Mouse (Mus musculus) midbrain, embryonic 13.5 days (tissue): Measurements from ENCODE around the gene Cdc42ep1. TPM values are rescaled to one million over a fixed set of nuclear protein-coding genes. Genes with fewer than 3 reads are reported as not detected.
A peak's percentile ranks its signal among the peaks of the same experiment; 100 is the strongest.

Experiments used
- ATAC-seq: fragments of 200-750 bp; cut with Nextera tagmentation; 2 replicates; pipeline ENCODE4 v1.8.0; 2017; ENCODE audit warnings: mild to moderate bottlenecking, moderate TSS enrichment, moderate library complexity
- H3K27ac ChIP-seq: fragments of 300-500 bp; sonication (generic); 2 replicates; pipeline ENCODE4 v1.5.1; 2015; ENCODE audit warnings: inconsistent platforms, mild to moderate bottlenecking, moderate library complexity
- H3K27me3 ChIP-seq: fragments of 300-500 bp; sonication (generic); 2 replicates; pipeline ENCODE4 v1.6.1; 2015; ENCODE audit warnings: mild to moderate bottlenecking, inconsistent platforms
- H3K36me3 ChIP-seq: fragments of 300-500 bp; sonication (generic); 2 replicates; pipeline ENCODE4 v1.6.1; 2015; ENCODE audit warnings: mild to moderate bottlenecking, inconsistent platforms
- H3K4me1 ChIP-seq: fragments of 300-500 bp; sonication (generic); replicated peaks from 2 replicates; pipeline ENCODE4 v1.6.1; 2015; ENCODE audit warnings: inconsistent platforms
- H3K4me2 ChIP-seq: fragments of 300-500 bp; sonication (generic); replicated peaks from 2 replicates; pipeline ENCODE4 v1.6.1; 2015; ENCODE audit warnings: moderate library complexity, mild to moderate bottlenecking, inconsistent platforms
- H3K4me3 ChIP-seq: fragments of 300-500 bp; sonication (generic); replicated peaks from 2 replicates; pipeline ENCODE4 v1.5.1; 2015; ENCODE audit warnings: mild to moderate bottlenecking, inconsistent platforms
- H3K9ac ChIP-seq: fragments of 300-500 bp; sonication (generic); replicated peaks from 2 replicates; pipeline ENCODE4 v1.6.1; 2015; ENCODE audit warnings: mild to moderate bottlenecking, inconsistent platforms
- H3K9me3 ChIP-seq: fragments of 300-500 bp; sonication (generic); 2 replicates; pipeline ENCODE4 v1.6.1; 2016; ENCODE audit warnings: mild to moderate bottlenecking, inconsistent platforms
- WGBS: fragments of 180-500 bp; shearing (Covaris S2); methylation state at CpG from one replicate; pipeline ENCODE4 v1.1.7; 2015; 5-methylcytosine and 5-hydroxymethylcytosine counted together
- polyA plus RNA-seq: library from polyadenylated mRNA; unstranded; fragments of >200 nt; fragmentation: Nextera tagmentation; extraction: Ambion mirVana; gene quantifications from 2 replicates; pipeline ENCODE4 v1.2.1, GENCODE M21; 2015

Cdc42ep1 gene
- polyA plus RNA-seq, 1 experiment from 2014 or later: 8.5 TPM

DNA sequence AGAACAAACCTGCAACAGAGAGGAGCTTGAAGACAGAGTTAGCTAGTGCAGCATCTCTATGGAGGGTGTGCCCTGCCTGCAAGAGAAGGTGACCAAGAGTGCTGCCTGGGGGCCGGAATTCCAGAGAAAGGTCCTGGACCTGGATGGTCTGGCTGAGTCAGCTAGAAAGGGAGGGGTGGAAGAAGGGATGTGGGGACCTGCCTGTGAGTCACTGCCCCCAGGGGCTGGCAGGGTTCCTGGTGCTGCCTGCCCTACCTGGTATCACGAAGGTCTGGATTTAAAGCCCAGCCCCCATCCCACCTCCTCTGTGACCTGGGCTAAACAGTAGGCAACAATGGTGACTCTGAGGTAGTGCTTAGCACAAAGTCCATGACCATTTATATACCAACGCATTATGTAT lies 35.3 kb upstream of the Cdc42ep1 start:
- no peak for ATAC-seq
- WGBS: 82% methylated on average over 3 of the region's 3 CpGs
- H3K4me1 ChIP-seq: peaks cover 23% of the 10 kb centered on the region
- no peaks in the 10 kb centered on the region for H3K9me3 ChIP-seq
- H3K27me3 ChIP-seq: peaks cover 52% of the 10 kb centered on the region
- no peaks in the 10 kb centered on the region for H3K36me3 ChIP-seq
- H3K9ac ChIP-seq: no peak overlapping the region
- H3K27ac ChIP-seq: no peak overlapping the region
- H3K4me3 ChIP-seq: no peak overlapping the region
- H3K4me2 ChIP-seq: no peak overlapping the region

DNA sequence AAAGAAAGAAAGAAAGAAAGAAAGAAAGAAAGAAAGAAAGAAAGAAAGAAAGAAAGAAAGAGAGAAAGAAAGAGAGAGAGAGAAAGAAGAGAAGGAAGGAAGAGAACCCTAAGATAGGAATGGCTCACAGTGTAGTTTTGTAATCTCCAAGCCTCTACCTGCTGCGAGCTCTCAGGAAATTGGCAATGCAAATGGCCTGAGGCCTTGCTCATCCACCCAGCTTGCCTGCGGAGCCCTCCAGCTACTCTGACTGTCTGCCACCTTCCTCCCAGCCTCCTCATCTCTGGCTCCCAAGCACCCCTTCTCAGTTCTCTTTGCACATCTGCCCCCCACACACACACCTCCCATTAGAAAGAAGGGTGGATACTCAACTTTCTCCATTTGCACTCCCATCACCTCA lies 33.4 kb upstream of the Cdc42ep1 start:
- H3K4me2 ChIP-seq: no peak overlapping the region
- H3K27me3 ChIP-seq: peaks cover 33% of the 10 kb centered on the region
- no peaks in the 10 kb centered on the region for H3K9me3 ChIP-seq
- H3K4me3 ChIP-seq: no peak overlapping the region
- peaks cover 5% of the 10 kb centered on the region for H3K4me1 ChIP-seq
- H3K36me3 ChIP-seq: no peaks in the 10 kb centered on the region
- no peak for ATAC-seq
- no peak overlapping the region for H3K9ac ChIP-seq
- H3K27ac ChIP-seq: no peak overlapping the region
- 69% methylated on average over 2 of the region's 2 CpGs for WGBS

DNA sequence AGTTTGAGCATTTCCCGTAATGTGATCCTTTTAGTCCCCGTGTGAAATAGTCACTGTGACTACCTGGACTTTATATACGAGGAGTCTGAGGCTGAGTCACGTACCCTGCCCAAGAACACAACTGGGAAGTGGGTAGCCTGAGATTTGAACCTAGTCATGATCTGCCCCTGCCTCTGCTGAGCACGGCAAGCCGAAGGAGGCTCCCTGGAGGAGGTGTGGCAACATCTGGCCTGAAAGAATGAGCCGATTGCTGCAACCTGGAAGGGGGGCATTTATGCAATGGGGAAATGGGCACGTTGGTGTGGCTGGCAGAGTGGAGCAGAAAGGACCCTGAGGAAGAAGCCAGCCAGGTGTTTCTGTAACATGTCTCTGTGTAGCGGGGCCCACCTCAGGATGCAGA lies 32.7 kb upstream of the Cdc42ep1 start:
- WGBS: 77% methylated on average over 9 of the region's 9 CpGs
- H3K9me3 ChIP-seq: no peaks in the 10 kb centered on the region
- no peaks in the 10 kb centered on the region for H3K36me3 ChIP-seq
- H3K4me1 ChIP-seq: no peaks in the 10 kb centered on the region
- H3K4me3 ChIP-seq: no peak overlapping the region
- H3K9ac ChIP-seq: no peak overlapping the region
- ATAC-seq: no peak
- H3K27ac ChIP-seq: no peak overlapping the region
- H3K27me3 ChIP-seq: peaks cover 26% of the 10 kb centered on the region
- H3K4me2 ChIP-seq: no peak overlapping the region

DNA sequence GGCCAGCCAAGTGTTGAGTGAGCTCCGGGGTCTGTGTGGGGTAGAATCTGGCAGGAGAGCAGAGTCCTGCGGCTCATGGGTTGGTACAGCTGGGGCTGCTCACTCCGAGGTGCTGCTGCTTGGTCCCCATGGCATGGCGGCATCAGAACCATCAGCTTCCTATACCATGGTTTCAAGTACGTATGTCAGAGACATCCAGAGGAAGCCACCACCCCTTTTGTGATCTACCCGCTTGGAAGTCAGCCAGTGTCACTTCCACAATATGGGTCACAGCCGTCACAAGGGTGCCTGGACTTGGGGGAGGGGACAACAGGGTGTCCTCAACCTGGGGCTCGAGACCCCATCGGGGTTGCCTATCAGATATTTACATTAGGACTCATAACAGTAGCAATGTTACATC lies 32.3 kb upstream of the Cdc42ep1 start:
- no peak overlapping the region for H3K27ac ChIP-seq
- no peak for ATAC-seq
- H3K27me3 ChIP-seq: peaks cover 22% of the 10 kb centered on the region; the same call in 1 of the 2 replicates
- H3K9me3 ChIP-seq: no peaks in the 10 kb centered on the region
- H3K4me1 ChIP-seq: no peaks in the 10 kb centered on the region
- WGBS: 82% methylated on average over 9 of the region's 9 CpGs
- no peak overlapping the region for H3K4me3 ChIP-seq
- H3K36me3 ChIP-seq: no peaks in the 10 kb centered on the region
- H3K9ac ChIP-seq: no peak overlapping the region
- no peak overlapping the region for H3K4me2 ChIP-seq

DNA sequence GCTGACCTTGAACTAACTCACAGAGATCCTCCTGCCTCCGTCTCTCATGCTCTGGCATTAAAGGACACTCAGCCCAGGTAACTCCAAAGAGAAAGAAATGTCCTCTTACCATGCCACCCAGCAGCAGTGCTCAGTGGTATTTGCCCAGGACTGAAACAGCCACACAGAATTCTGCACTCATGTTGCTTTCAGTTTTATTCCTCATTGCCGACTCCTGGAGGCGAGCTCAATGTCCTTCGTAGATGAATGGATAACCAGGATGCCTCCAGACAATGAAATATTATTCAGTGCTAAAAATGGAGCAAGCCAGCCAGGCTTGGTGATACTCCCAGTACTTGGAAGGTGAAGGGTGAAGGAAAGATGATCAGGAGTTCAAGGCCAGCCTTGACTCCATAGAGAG lies 28.8 kb upstream of the Cdc42ep1 start:
- Histone ChIP-seq H3K27me3 (no peaks in the 10 kb centered on the region), H3K9me3 (no peaks in the 10 kb centered on the region), H3K4me2 (no peak overlapping the region), H3K4me3 (no peak overlapping the region), H3K36me3 (no peaks in the 10 kb centered on the region), H3K9ac (no peak overlapping the region), H3K27ac (no peak overlapping the region), H3K4me1 (no peaks in the 10 kb centered on the region)
- 89% methylated on average over 4 of the region's 4 CpGs for WGBS
- ATAC-seq: no peak

DNA sequence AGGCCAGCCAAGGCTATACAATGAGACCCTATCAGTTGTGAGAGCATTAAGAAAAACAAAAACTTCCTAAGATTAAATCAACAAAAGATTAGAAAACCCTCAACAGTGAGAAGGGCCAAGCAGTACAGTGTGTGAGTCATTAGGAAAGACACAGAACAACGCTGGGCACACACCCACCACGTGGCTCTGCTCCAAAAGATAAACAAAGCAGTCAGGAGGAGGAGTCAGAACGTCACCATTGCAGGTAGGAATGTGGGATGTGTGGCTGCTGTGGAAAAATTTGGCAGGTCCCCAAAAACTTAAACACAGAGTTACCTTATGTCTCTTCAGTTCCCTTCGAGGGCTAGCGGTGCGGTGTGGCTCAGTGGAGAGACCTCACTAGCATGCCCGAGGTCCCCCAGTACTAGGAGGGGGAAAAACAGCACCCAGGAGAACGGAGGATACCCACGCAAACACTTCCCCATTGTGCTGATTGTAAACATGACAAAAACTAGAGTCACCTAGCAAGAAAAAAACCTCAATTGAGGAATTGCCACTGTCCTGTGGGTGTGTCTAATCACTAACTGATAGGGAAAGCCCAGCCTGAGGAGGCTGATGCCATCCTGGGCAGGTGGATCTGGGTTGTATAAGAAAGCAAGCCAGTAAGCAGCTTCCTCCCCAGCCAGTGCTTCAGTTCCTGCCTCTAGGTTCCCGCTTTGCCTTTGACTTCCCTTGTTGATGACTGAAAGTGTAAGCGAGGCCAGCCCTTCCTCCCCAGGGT lies 26.9 kb upstream of the Cdc42ep1 start:
- Histone ChIP-seq H3K4me1 (no peaks in the 10 kb centered on the region), H3K9me3 (no peaks in the 10 kb centered on the region), H3K27me3 (peaks cover 4% of the 10 kb centered on the region; the same call in 1 of the 2 replicates), H3K27ac (no peak overlapping the region), H3K4me3 (no peak overlapping the region), H3K9ac (no peak overlapping the region), H3K4me2 (no peak overlapping the region), H3K36me3 (no peaks in the 10 kb centered on the region)
- ATAC-seq: no peak
- 67% methylated on average over 11 of the region's 11 CpGs for WGBS

DNA sequence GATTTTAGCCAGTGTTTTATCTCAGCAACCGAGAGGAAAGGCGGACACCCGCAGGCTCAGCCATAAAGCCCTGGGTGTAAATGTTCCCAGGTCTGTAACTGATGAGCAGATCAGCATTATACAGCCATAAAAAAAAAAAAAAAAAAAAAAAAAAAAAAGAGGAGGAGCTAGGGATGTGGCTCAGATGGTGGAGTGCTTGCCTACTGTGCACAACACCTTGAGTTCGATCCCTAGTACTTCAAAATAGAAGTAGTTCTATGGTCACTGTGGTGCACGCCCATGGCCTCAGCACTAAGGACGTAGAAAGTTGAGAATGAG lies 26.4 kb upstream of the Cdc42ep1 start:
- Histone ChIP-seq H3K4me1 (no peaks in the 10 kb centered on the region), H3K4me2 (no peak overlapping the region), H3K4me3 (no peak overlapping the region), H3K36me3 (no peaks in the 10 kb centered on the region), H3K9ac (no peak overlapping the region), H3K27ac (no peak overlapping the region), H3K27me3 (peaks cover 6% of the 10 kb centered on the region; the same call in 1 of the 2 replicates), H3K9me3 (no peaks in the 10 kb centered on the region)
- WGBS: 81% methylated on average over 6 of the region's 6 CpGs
- no peak for ATAC-seq

DNA sequence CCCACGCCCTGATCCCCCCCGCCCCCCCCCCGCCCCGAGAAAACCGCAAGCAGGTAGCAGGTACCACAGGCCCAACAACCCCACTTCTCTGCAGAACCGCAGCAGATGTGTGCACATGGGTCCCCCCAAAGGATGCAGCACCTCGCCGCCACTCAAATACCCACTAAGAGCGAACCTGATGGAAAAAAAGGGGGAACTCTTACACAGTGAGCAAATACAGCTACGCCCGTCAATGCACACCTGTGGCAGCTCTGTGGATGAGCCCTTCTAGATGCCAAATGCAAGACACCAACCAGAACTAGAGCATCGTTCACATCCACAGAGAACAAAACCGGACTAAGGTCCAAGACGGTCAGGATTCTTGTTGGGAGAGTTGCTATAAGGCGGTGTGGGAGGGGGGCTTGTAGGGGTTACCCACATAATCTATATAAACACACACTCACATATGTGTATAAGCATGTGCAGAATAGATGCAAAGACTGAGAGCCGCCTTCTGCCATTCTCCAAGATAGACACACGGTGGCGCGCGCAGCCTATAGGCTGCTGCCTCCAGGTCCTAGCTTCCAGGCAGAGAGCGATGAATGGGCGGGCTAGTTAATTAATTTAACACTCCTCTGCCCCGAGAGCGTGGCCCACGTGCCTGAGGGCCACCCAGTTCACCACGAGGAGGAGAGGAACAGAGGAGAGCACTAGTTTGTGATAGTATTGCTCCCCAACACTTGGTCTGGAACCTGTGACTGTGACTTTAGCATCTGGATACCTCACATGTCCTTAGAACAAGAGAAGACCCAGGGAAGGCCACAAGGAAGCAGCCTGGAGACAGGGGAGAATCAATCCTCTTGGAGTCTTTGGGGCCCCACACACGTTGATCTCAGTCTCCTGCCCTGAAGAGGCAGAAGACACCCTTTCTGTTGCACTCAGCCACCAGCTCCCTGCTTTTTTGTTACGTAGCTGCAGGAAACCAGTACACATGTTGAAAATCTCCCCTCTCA lies 15.9 kb upstream of the Cdc42ep1 start:
- Histone ChIP-seq H3K36me3 (no peaks in the 10 kb centered on the region), H3K4me3 (no peak overlapping the region), H3K9ac (no peak overlapping the region), H3K4me1 (peaks cover 15% of the 10 kb centered on the region), H3K4me2 (no peak overlapping the region), H3K27ac (no peak overlapping the region), H3K9me3 (no peaks in the 10 kb centered on the region), H3K27me3 (peaks cover 15% of the 10 kb centered on the region)
- WGBS: 25% methylated on average over 28 of the region's 28 CpGs
- ATAC-seq: peak; percentile 76

DNA sequence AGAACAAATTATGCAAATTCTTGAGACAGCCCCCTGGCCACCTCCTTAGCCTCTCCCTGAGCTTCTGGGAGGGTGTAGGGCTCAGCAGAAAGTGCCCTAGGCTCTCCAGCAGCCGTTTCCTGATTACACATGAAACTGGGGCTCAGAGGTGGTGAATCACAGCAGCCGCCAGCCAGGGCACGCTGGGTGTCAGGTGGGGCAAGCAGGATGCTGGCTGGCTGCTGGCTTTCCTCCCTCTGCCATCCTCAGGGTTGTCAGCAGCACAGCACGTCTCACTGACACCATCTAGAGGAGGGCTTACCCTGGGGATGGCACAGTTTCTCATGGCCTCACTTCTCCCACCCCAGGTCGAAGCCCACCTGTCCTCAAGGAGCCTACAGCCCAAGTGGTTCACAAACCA lies 14.1 kb upstream of the Cdc42ep1 start:
- H3K9ac ChIP-seq: 0 out of 2 replicates have a peak overlapping the region, but pooled peaks have one; percentile 14
- H3K9me3 ChIP-seq: no peaks in the 10 kb centered on the region
- H3K27me3 ChIP-seq: peaks cover 15% of the 10 kb centered on the region
- H3K4me1 ChIP-seq: peaks cover 27% of the 10 kb centered on the region
- H3K27ac ChIP-seq: no peak overlapping the region
- no peaks in the 10 kb centered on the region for H3K36me3 ChIP-seq
- no peak for ATAC-seq
- no peak overlapping the region for H3K4me2 ChIP-seq
- WGBS: 28% methylated on average over 5 of the region's 5 CpGs
- no peak overlapping the region for H3K4me3 ChIP-seq

DNA sequence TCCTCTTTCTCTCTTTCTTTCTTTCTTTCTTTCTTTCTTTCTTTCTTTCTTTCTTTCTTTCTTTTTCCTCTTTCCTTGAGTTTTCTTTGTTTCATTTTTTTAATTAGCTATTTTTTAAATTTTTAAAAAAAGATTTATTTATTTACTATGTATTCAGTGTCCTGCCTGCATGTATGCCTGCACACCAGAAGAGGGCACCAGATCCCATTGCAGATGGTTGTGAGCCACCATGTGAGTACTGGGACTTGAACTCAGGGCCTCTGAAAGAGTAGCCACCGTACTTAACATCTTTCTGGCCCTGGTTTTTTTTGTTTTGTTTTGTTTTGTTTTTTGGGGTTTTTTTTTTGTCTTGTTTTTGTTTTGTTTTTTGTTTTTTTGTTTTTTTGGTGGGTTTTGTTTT lies 12.8 kb upstream of the Cdc42ep1 start:
- H3K4me3 ChIP-seq: no peak overlapping the region
- H3K4me2 ChIP-seq: no peak overlapping the region
- no peak for ATAC-seq
- peaks cover 32% of the 10 kb centered on the region for H3K4me1 ChIP-seq
- H3K27me3 ChIP-seq: peaks cover 15% of the 10 kb centered on the region
- H3K9me3 ChIP-seq: no peaks in the 10 kb centered on the region
- H3K36me3 ChIP-seq: no peaks in the 10 kb centered on the region
- H3K9ac ChIP-seq: no peak overlapping the region
- H3K27ac ChIP-seq: no peak overlapping the region
- 82% methylated on average over 1 of the region's 1 CpGs for WGBS

DNA sequence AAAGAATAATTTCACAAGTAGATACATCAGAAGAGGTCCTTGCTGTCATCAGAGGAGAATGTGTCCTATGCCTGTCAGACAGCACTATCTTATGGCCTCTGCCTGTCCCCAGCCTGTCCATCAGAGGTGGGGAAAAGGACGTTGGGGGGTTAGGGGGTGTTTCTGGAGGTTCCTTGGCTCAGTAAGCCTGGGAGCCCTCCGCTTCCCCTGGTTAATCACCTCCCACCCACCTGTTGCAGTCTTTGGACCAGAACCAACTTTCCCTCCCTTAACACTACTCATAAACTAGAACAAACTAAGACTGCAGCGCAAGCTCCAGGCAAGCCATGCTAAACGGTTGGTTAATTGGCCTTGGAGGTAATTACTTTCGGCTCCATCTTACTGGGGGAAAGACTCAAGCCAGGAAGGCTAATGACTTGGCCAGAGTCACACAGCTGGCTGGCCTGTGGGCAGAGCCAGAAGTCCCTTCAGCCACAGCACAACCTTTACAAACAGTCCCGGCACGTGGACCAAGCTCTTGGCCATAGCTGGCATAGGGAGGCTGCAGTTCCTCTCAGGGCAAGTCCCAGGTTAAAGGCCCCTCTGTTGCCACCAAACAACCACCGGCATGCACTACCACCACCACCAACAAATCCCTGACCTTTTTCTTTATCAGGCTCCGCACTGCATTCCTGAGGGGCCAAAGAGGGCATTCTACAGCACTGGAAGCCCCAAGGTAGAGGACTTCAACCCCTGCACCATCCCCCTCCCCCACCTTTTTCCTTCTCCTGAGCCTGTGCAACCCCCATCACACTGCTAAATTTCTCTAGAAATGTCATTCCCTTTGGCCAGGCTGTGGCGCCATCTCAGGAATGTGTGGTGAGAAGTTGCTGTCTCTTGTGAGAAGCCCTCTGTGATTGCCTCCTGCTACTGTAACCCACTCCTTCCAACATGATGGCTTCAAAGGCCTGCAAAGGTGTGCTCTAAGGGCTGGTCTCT lies 11.4 kb upstream of the Cdc42ep1 start:
- peaks cover 11% of the 10 kb centered on the region for H3K27me3 ChIP-seq
- ATAC-seq: no peak
- H3K9me3 ChIP-seq: no peaks in the 10 kb centered on the region
- no peak overlapping the region for H3K9ac ChIP-seq
- WGBS: 82% methylated on average over 10 of the region's 10 CpGs
- peaks cover 45% of the 10 kb centered on the region for H3K4me1 ChIP-seq
- H3K4me3 ChIP-seq: no peak overlapping the region
- no peak overlapping the region for H3K27ac ChIP-seq
- no peak overlapping the region for H3K4me2 ChIP-seq
- no peaks in the 10 kb centered on the region for H3K36me3 ChIP-seq
